Mouse (Mus musculus) left cerebral cortex, adult 8-10 months (tissue): ENCODE data around the gene Cx3cl1. TPM values are rescaled to one million over a fixed set of nuclear protein-coding genes. Genes with fewer than 3 reads are reported as not detected.

Source experiments
- DNase-seq, 2 experiments: peaks; one replicate each; pipeline ENCODE4 v3.0.0; 2022; ENCODE audit warnings: low spot score in 2 of 2
- total RNA-seq, 4 experiments: library from RNA; stranded (reverse); gene quantifications; 2 replicates each; pipeline ENCODE4 v1.2.4; 2022

Gene Cx3cl1
- total RNA-seq, 4 experiments from 2014 or later = 417 to 480 (median 456) TPM

- DNase-seq = peak in 1 of 2 experiments; percentile 30
Measured at GRCm38 (mm10) chr8:94773048-94773447, 1.2 kb downstream of the Cx3cl1 start.

- DNase-seq = peak; percentile 54 to 90
Measured at GRCm38 (mm10) chr8:94773700-94774171, 1.9 kb downstream of the Cx3cl1 start.

GRCm38 (mm10) chr8:94774601-94775000 lies 2.8 kb downstream of the Cx3cl1 start:
- no peak for DNase-seq

- no peak for DNase-seq
Measured at GRCm38 (mm10) chr8:94776346-94776745, 4.5 kb downstream of the Cx3cl1 start.

GRCm38 (mm10) chr8:94778036-94778435 lies 6.2 kb downstream of the Cx3cl1 start:
- no peak for DNase-seq

- no peak for DNase-seq
Measured at GRCm38 (mm10) chr8:94778473-94778872, 6.7 kb downstream of the Cx3cl1 start.

- no peak for DNase-seq
Measured at GRCm38 (mm10) chr8:94778895-94779533, 7.2 kb downstream of the Cx3cl1 start.

GRCm38 (mm10) chr8:94779534-94780294 lies 7.9 kb downstream of the Cx3cl1 start:
- no peak for DNase-seq

GRCm38 (mm10) chr8:94780491-94781154 lies 8.8 kb downstream of the Cx3cl1 start:
- DNase-seq = no peak

GRCm38 (mm10) chr8:94781155-94781837 lies 9.5 kb downstream of the Cx3cl1 start:
- no peak for DNase-seq

GRCm38 (mm10) chr8:94781838-94782235 lies 10.0 kb downstream of the Cx3cl1 start:
- no peak for DNase-seq

GRCm38 (mm10) chr8:94783890-94784289 lies 12.1 kb downstream of the Cx3cl1 start:
- no peak for DNase-seq

GRCm38 (mm10) chr8:94785247-94785985 lies 13.6 kb downstream of the Cx3cl1 start:
- no peak for DNase-seq

GRCm38 (mm10) chr8:94785995-94786595 lies 14.3 kb downstream of the Cx3cl1 start:
- no peak for DNase-seq

- DNase-seq = no peak
Measured at GRCm38 (mm10) chr8:94787524-94788501, 16.0 kb downstream of the Cx3cl1 start.

- DNase-seq = no peak
Measured at GRCm38 (mm10) chr8:94789256-94789955, 17.6 kb downstream of the Cx3cl1 start.

- no peak for DNase-seq
Measured at GRCm38 (mm10) chr8:94794368-94794767, 22.6 kb downstream of the Cx3cl1 start.

GRCm38 (mm10) chr8:94794782-94795181 lies 23.0 kb downstream of the Cx3cl1 start:
- no peak for DNase-seq
